Mouse (Mus musculus) liver, embryonic 12.5 days (tissue): ENCODE measurements around the gene Scaper. TPM values are rescaled to one million over a fixed set of nuclear protein-coding genes. Genes with fewer than 3 reads are reported as not detected.

Experiments used
- ATAC-seq: fragments of 200-750 bp; cut with Nextera tagmentation; 2 replicates; pipeline ENCODE4 v1.8.0; 2017; ENCODE audit warnings: moderate number of reproducible peaks, mild to moderate bottlenecking, moderate library complexity
- H3K27ac ChIP-seq: fragments of 300-500 bp; sonication (generic); 2 replicates; pipeline ENCODE4 v1.5.1; 2016; ENCODE audit warnings: mild to moderate bottlenecking
- H3K27me3 ChIP-seq: fragments of 300-500 bp; sonication (generic); replicated peaks from 2 replicates; pipeline ENCODE4 v1.6.1; 2016; ENCODE audit warnings: mild to moderate bottlenecking, moderate library complexity
- H3K36me3 ChIP-seq: fragments of 300-500 bp; sonication (generic); 2 replicates; pipeline ENCODE4 v1.6.1; 2016; ENCODE audit warnings: mild to moderate bottlenecking, moderate library complexity
- H3K4me1 ChIP-seq: fragments of 300-500 bp; sonication (generic); 2 replicates; pipeline ENCODE4 v1.6.1; 2016
- H3K4me2 ChIP-seq: fragments of 300-500 bp; sonication (generic); 2 replicates; pipeline ENCODE4 v1.6.1; 2016; ENCODE audit warnings: mild to moderate bottlenecking, moderate library complexity
- H3K4me3 ChIP-seq: fragments of 300-500 bp; sonication (generic); 2 replicates; pipeline ENCODE4 v1.5.1; 2016; ENCODE audit warnings: mild to moderate bottlenecking, moderate library complexity
- H3K9ac ChIP-seq: fragments of 300-500 bp; sonication (generic); 2 replicates; pipeline ENCODE4 v1.6.1; 2016; ENCODE audit warnings: mild to moderate bottlenecking, moderate library complexity
- H3K9me3 ChIP-seq: fragments of 300-500 bp; sonication (generic); replicated peaks from 2 replicates; pipeline ENCODE4 v1.6.1; 2016; ENCODE audit warnings: mild to moderate bottlenecking, moderate library complexity
- WGBS: fragments of 180-500 bp; shearing (Covaris S2); methylation state at CpG from one replicate; pipeline ENCODE4 v1.1.7; 2016; ENCODE audit not compliant: insufficient replicate concordance; 5-methylcytosine and 5-hydroxymethylcytosine counted together
- polyA plus RNA-seq: library from polyadenylated mRNA; unstranded; fragments of >200 nt; fragmentation: Nextera tagmentation; extraction: Ambion mirVana; gene quantifications from 2 replicates; pipeline ENCODE4 v1.2.1, GENCODE M21; 2016

Gene Scaper
- polyA plus RNA-seq, 1 experiment from 2014 or later = 2.7 TPM

- Histone ChIP-seq H3K9me3 (no peaks in the 10 kb centered on the region), H3K27me3 (no peaks in the 10 kb centered on the region), H3K36me3 (no peaks in the 10 kb centered on the region), H3K4me1 (no peaks in the 10 kb centered on the region), H3K9ac (no peak overlapping the region), H3K27ac (no peak overlapping the region), H3K4me2 (no peak overlapping the region), H3K4me3 (no peak overlapping the region)
- ATAC-seq = no peak
- 73% methylated on average over 1 of the region's 1 CpGs for WGBS
Observed at GRCm38 (mm10) chr9:55878066-55878465, 59.9 kb downstream of the Scaper start.

DNA sequence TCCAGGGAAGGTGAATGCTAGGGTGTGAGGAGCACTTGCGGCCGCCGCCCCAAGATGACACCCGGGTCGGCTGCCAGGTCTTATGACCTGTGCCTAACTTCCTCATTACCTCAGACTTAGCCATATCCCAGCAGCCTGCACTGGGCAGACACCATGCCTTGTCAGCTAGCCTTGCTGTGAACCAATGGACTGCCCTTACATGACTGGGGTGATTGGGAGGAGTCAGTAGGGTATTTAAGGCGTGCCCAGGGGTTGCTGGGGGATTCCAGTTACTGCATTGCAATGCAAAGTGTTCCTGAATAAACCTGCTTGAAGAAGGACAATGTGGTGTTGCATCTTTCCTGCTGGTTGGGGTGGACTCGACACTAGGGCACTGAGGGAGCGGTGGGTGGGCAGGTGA lies 148.5 kb downstream of the Scaper start:
- H3K4me2 ChIP-seq = no peak overlapping the region
- no peaks in the 10 kb centered on the region for H3K9me3 ChIP-seq
- H3K9ac ChIP-seq = no peak overlapping the region
- ATAC-seq = no peak
- no peaks in the 10 kb centered on the region for H3K4me1 ChIP-seq
- no peaks in the 10 kb centered on the region for H3K36me3 ChIP-seq
- 77% methylated on average over 8 of the region's 8 CpGs for WGBS
- no peaks in the 10 kb centered on the region for H3K27me3 ChIP-seq
- no peak overlapping the region for H3K27ac ChIP-seq
- H3K4me3 ChIP-seq = no peak overlapping the region

GRCm38 (mm10) chr9:55712016-55712415 lies 225.9 kb downstream of the Scaper start:
- H3K4me3 ChIP-seq = no peak overlapping the region
- H3K4me2 ChIP-seq = no peak overlapping the region
- H3K27me3 ChIP-seq = no peaks in the 10 kb centered on the region
- no peaks in the 10 kb centered on the region for H3K4me1 ChIP-seq
- 57% methylated on average over 4 of the region's 4 CpGs for WGBS
- H3K9me3 ChIP-seq = no peaks in the 10 kb centered on the region
- H3K9ac ChIP-seq = no peak overlapping the region
- H3K36me3 ChIP-seq = no peaks in the 10 kb centered on the region
- no peak for ATAC-seq
- no peak overlapping the region for H3K27ac ChIP-seq

GRCm38 (mm10) chr9:55710553-55710952 lies 227.4 kb downstream of the Scaper start:
- H3K27me3 ChIP-seq = no peaks in the 10 kb centered on the region
- H3K4me2 ChIP-seq = no peak overlapping the region
- ATAC-seq = no peak
- H3K4me1 ChIP-seq = no peaks in the 10 kb centered on the region
- no peak overlapping the region for H3K9ac ChIP-seq
- no peak overlapping the region for H3K4me3 ChIP-seq
- WGBS = 57% methylated on average over 5 of the region's 5 CpGs
- no peaks in the 10 kb centered on the region for H3K36me3 ChIP-seq
- H3K9me3 ChIP-seq = no peaks in the 10 kb centered on the region
- no peak overlapping the region for H3K27ac ChIP-seq

GRCm38 (mm10) chr9:55706603-55707002 lies 231.3 kb downstream of the Scaper start:
- H3K4me1 ChIP-seq = no peaks in the 10 kb centered on the region
- H3K9me3 ChIP-seq = no peaks in the 10 kb centered on the region
- no peak overlapping the region for H3K4me3 ChIP-seq
- ATAC-seq = no peak
- no peaks in the 10 kb centered on the region for H3K27me3 ChIP-seq
- H3K9ac ChIP-seq = no peak overlapping the region
- 68% methylated on average over 3 of the region's 3 CpGs for WGBS
- no peak overlapping the region for H3K4me2 ChIP-seq
- H3K36me3 ChIP-seq = no peaks in the 10 kb centered on the region
- no peak overlapping the region for H3K27ac ChIP-seq

GRCm38 (mm10) chr9:55695307-55695706 lies 242.6 kb downstream of the Scaper start:
- no peak overlapping the region for H3K4me2 ChIP-seq
- no peaks in the 10 kb centered on the region for H3K4me1 ChIP-seq
- no peak overlapping the region for H3K27ac ChIP-seq
- H3K9ac ChIP-seq = no peak overlapping the region
- WGBS = 55% methylated on average over 1 of the region's 1 CpGs
- ATAC-seq = no peak
- H3K36me3 ChIP-seq = no peaks in the 10 kb centered on the region
- H3K27me3 ChIP-seq = no peaks in the 10 kb centered on the region
- no peaks in the 10 kb centered on the region for H3K9me3 ChIP-seq
- H3K4me3 ChIP-seq = no peak overlapping the region

GRCm38 (mm10) chr9:55677099-55677498 lies 260.8 kb downstream of the Scaper start:
- ATAC-seq = no peak
- Histone ChIP-seq H3K9ac (no peak overlapping the region), H3K36me3 (no peaks in the 10 kb centered on the region), H3K9me3 (no peaks in the 10 kb centered on the region), H3K4me2 (no peak overlapping the region), H3K4me3 (no peak overlapping the region), H3K27me3 (no peaks in the 10 kb centered on the region), H3K4me1 (no peaks in the 10 kb centered on the region), H3K27ac (no peak overlapping the region)

- 74% methylated on average over 2 of the region's 2 CpGs for WGBS
- no peak overlapping the region for H3K27ac ChIP-seq
- H3K9ac ChIP-seq = no peak overlapping the region
- ATAC-seq = no peak
- H3K36me3 ChIP-seq = no peaks in the 10 kb centered on the region
- H3K4me1 ChIP-seq = no peaks in the 10 kb centered on the region
- no peak overlapping the region for H3K4me3 ChIP-seq
- no peak overlapping the region for H3K4me2 ChIP-seq
- no peaks in the 10 kb centered on the region for H3K9me3 ChIP-seq
- no peaks in the 10 kb centered on the region for H3K27me3 ChIP-seq
Observed at GRCm38 (mm10) chr9:55646444-55646843, 291.5 kb downstream of the Scaper start.

DNA sequence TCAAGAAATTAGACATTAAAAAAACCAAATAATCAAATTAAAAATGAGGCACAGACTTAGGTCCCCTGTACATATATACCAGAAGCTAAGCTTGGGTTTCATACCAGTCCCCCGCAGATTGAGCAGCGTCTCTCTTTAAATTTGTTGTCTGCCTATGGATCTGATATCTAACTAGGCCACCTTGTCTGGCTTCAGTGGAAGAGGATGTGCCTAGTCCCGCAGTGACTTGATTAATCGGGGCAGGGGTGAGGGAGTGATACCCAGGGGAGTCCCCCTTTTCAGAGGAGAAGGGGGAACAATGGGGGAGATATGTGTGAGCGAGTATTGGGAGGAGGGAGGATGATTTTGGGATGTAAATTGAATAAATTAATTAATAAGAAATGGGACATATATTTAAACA lies 310.9 kb downstream of the Scaper start:
- Histone ChIP-seq H3K27me3 (no peaks in the 10 kb centered on the region), H3K9ac (no peak overlapping the region), H3K9me3 (no peaks in the 10 kb centered on the region), H3K4me1 (no peaks in the 10 kb centered on the region), H3K4me3 (no peak overlapping the region), H3K36me3 (no peaks in the 10 kb centered on the region), H3K4me2 (no peak overlapping the region), H3K27ac (no peak overlapping the region)
- ATAC-seq = no peak
- 53% methylated on average over 5 of the region's 5 CpGs for WGBS

- WGBS = 60% methylated on average over 3 of the region's 3 CpGs
- no peaks in the 10 kb centered on the region for H3K4me1 ChIP-seq
- H3K36me3 ChIP-seq = no peaks in the 10 kb centered on the region
- no peaks in the 10 kb centered on the region for H3K9me3 ChIP-seq
- H3K27me3 ChIP-seq = no peaks in the 10 kb centered on the region
- H3K9ac ChIP-seq = no peak overlapping the region
- ATAC-seq = no peak
- H3K27ac ChIP-seq = no peak overlapping the region
- H3K4me2 ChIP-seq = no peak overlapping the region
- H3K4me3 ChIP-seq = no peak overlapping the region
Observed at GRCm38 (mm10) chr9:55614711-55615110, 323.2 kb downstream of the Scaper start.

- no peaks in the 10 kb centered on the region for H3K9me3 ChIP-seq
- ATAC-seq = no peak
- H3K36me3 ChIP-seq = no peaks in the 10 kb centered on the region
- H3K9ac ChIP-seq = no peak overlapping the region
- 18% methylated on average over 4 of the region's 4 CpGs for WGBS
- no peaks in the 10 kb centered on the region for H3K4me1 ChIP-seq
- no peak overlapping the region for H3K4me2 ChIP-seq
- no peak overlapping the region for H3K4me3 ChIP-seq
- H3K27me3 ChIP-seq = no peaks in the 10 kb centered on the region
- H3K27ac ChIP-seq = no peak overlapping the region
Observed at GRCm38 (mm10) chr9:55609751-55610150, 328.2 kb downstream of the Scaper start.

DNA sequence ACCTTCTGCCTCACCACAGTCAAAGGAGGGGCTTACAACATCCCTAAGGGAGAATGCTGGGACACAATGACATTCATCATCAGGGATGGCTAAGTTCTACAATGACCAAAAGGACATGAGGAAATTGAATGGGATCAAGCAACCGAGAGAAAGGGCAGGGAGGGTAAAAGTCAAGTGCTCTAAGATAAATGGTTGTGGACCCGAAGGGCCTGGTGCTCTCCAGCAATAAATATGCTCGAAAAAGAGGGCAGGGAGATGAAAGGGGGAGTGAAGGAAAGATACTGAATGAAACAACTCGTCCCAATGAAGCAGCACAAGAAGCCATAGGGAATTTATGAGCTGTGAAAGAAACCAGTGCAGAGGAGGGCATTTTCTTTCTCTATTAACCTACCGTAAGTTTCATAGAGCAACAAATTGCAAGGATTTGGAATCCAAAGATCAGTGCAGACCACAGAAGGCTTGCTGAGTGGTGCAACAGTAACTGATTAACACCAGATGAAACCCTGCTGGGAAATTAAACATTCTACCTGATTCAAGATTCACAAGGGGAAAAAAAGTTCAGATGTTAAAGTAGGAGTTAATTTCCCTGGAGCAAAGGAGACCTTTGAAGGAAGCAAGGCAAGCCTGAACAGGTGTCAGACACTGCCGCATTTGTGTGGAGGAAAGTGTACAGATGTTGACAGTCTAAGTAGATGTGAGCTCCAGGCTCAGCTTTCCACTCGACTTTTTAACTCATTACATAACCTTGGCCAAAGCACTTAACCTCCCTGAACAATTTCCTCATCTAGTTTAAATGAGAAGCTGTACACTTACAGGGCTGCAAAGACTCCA lies 329.0 kb downstream of the Scaper start:
- no peak for ATAC-seq
- no peaks in the 10 kb centered on the region for H3K4me1 ChIP-seq

GRCm38 (mm10) chr9:55598594-55598993 lies 339.3 kb downstream of the Scaper start:
- H3K9me3 ChIP-seq = no peaks in the 10 kb centered on the region
- ATAC-seq = no peak
- H3K4me2 ChIP-seq = no peak overlapping the region
- no peaks in the 10 kb centered on the region for H3K36me3 ChIP-seq
- H3K27me3 ChIP-seq = no peaks in the 10 kb centered on the region
- no peak overlapping the region for H3K9ac ChIP-seq
- no peak overlapping the region for H3K27ac ChIP-seq
- H3K4me1 ChIP-seq = no peaks in the 10 kb centered on the region
- no peak overlapping the region for H3K4me3 ChIP-seq

More for the DNA sequence above, 329.0 kb downstream of the Scaper start:
- H3K27me3 ChIP-seq = no peaks in the 10 kb centered on the region
- H3K9me3 ChIP-seq = no peaks in the 10 kb centered on the region
- whole genome bisulfite sequencing = 48% methylated on average over 7 of the region's 7 CpGs
- no peak overlapping the region for H3K4me3 ChIP-seq
- H3K4me2 ChIP-seq = no peak overlapping the region
- no peak overlapping the region for H3K27ac ChIP-seq
- H3K9ac ChIP-seq = no peak overlapping the region
- no peaks in the 10 kb centered on the region for H3K36me3 ChIP-seq
